Mouse (Mus musculus) kidney, adult 2 months (tissue): Measurements from ENCODE around the gene Prkacb. TPM values are rescaled to one million over a fixed set of nuclear protein-coding genes. Genes with fewer than 3 reads are reported as not detected.

Experiments used
- DNase-seq: peaks from one replicate; pipeline ENCODE4 v3.0.0; 2021
- H3K27ac ChIP-seq: fragments of 200-500 bp; 2 replicates; pipeline ENCODE4 v1.5.1; 2012; ENCODE audit warnings: low read depth, low read length, control low read depth, inconsistent platforms; ENCODE audit not compliant: insufficient read depth
- H3K27me3 ChIP-seq: fragments of 200-500 bp; replicated peaks from 2 replicates; pipeline ENCODE4 v1.6.1; 2012; ENCODE audit warnings: mild to moderate bottlenecking, moderate library complexity, low read length, inconsistent platforms; ENCODE audit not compliant: control insufficient read depth, insufficient read depth
- H3K36me3 ChIP-seq: fragments of 200-500 bp; 2 replicates; pipeline ENCODE4 v1.6.1; 2012; ENCODE audit warnings: mild to moderate bottlenecking, moderate library complexity, low read length, inconsistent platforms; ENCODE audit not compliant: control insufficient read depth, insufficient read depth
- H3K4me1 ChIP-seq: fragments of 200-500 bp; 2 replicates; pipeline ENCODE4 v1.6.1; 2011; ENCODE audit warnings: low read length; ENCODE audit not compliant: control insufficient read depth, insufficient read depth
- H3K4me3 ChIP-seq: fragments of 200-500 bp; 2 replicates; pipeline ENCODE4 v1.5.1; 2011; ENCODE audit warnings: mild to moderate bottlenecking, low read depth, low read length, control low read depth; ENCODE audit not compliant: insufficient read depth
- CTCF ChIP-seq: fragments of 200-500 bp; conservative IDR thresholded peaks from 2 replicates; pipeline ENCODE4 v1.5.1; 2011; ENCODE audit warnings: low read depth, mild to moderate bottlenecking, control low read depth, low read length, moderate library complexity, mixed read lengths; ENCODE audit not compliant: insufficient read depth, insufficient read length
- POLR2A ChIP-seq: fragments of 200-500 bp; IDR thresholded peaks from one replicate; pipeline ENCODE4 v1.6.1; 2011; ENCODE audit warnings: low read depth, low read length, control low read depth
- WGBS: fragments of 180-500 bp; shearing (Covaris S2); methylation state at CpG from one replicate; pipeline ENCODE4 v1.1.7; 2018; 5-methylcytosine and 5-hydroxymethylcytosine counted together
- polyA plus RNA-seq: library from polyadenylated mRNA; depleted of rRNA; stranded (reverse); fragments of >200 nt; gene quantifications from 2 replicates; pipeline ENCODE4 v1.2.3, GENCODE M21; 2012

Prkacb gene
- polyA plus RNA-seq, 1 experiment = 23.3 TPM

DNA sequence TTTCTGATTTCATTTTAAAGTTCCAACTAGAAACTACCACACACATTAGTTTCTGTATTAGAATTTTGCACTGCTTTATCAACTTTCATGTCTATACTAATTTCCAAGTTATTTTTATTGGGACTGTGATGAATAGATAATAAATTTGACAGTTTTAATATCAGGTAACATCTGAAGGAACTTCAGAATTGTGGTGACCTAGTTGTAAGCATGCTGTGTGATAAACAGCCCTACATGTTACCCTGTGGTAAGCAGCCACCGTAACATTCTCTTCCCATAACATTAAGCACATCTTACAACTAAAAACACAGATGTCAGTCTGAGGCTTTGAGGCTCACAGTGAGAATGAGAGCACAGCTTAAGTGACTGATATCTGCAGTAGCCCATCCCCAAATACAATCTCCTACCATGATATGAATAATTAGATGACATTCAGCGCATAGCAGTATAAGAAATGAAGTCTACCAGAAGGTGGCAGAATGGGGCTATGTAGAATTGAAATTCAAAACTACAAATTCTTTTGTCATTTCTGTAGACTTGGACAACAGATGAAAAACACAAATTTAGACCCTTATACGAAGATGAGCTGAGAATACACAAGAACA is 20.5 kb downstream of the Prkacb start:
- Histone ChIP-seq H3K27ac (no peak overlapping the region), H3K4me3 (no peak overlapping the region), H3K4me1 (no peaks in the 10 kb centered on the region), H3K27me3 (no peaks in the 10 kb centered on the region), H3K36me3 (no peaks in the 10 kb centered on the region)
- no peak for TF ChIP-seq POLR2A
- TF ChIP-seq CTCF = no peak
- peak; percentile 9 for DNase-seq
- 70% methylated on average over 3 of the region's 3 CpGs for WGBS

DNA sequence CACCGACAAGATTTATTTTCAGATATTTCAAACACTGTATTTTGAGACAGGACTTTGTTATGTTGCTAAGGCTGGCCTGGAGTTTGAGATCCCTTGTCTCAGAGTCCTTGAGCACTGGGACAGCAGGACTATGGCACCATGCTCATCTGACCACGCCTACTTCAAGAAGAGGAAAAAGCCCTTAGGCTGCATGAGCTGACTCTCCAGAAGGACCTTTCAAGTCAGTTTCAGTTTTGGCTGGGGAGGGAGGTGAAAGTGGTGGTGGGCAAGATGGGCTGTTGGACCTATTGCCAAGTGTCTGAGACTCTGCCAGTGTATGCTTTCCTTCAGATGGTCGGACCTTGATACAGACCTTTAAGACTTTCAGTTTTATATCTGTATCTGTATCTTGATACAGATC is 28.6 kb downstream of the Prkacb start:
- H3K4me3 ChIP-seq = no peak overlapping the region
- H3K36me3 ChIP-seq = no peaks in the 10 kb centered on the region
- no peak overlapping the region for H3K27ac ChIP-seq
- no peak for DNase-seq
- H3K27me3 ChIP-seq = no peaks in the 10 kb centered on the region
- TF ChIP-seq POLR2A (no peak), CTCF (no peak)
- WGBS = 63% methylated on average over 3 of the region's 3 CpGs
- H3K4me1 ChIP-seq = peaks cover 13% of the 10 kb centered on the region; the same call in 1 of the 2 replicates

DNA sequence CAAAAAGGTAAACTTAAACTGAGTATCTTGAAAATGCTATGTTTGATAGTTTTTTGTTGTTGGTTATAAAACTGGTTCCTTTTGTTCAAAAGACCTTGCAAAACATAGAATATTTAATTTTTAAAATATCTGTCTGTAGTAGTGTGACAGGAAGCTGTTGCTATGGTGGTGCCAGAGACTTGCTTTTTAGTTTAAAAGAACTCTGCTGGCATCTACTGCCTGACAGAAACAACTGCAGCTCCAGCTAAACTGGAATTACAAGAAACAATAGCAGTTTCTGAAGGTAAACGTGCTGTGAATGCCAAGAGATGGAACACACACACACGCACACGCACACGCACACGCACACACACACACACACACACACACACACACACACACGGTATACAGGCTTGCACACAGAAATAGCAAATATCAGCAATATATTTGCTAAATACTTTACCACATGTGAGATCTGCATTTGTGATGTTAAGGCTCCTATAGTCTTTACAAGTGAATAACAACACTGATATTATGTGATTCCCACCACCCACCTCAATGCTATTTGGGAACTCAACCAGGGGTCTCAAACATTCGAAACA is 29.1 kb downstream of the Prkacb start:
- H3K27me3 ChIP-seq = no peaks in the 10 kb centered on the region
- no peak overlapping the region for H3K27ac ChIP-seq
- H3K4me1 ChIP-seq = peaks cover 17% of the 10 kb centered on the region
- H3K4me3 ChIP-seq = no peak overlapping the region
- H3K36me3 ChIP-seq = no peaks in the 10 kb centered on the region
- peak; percentile 38 for DNase-seq
- TF ChIP-seq POLR2A = no peak
- TF ChIP-seq CTCF = peak; percentile 30; the same call in 1 of the 2 replicates
- WGBS = 69% methylated on average over 7 of the region's 7 CpGs

DNA sequence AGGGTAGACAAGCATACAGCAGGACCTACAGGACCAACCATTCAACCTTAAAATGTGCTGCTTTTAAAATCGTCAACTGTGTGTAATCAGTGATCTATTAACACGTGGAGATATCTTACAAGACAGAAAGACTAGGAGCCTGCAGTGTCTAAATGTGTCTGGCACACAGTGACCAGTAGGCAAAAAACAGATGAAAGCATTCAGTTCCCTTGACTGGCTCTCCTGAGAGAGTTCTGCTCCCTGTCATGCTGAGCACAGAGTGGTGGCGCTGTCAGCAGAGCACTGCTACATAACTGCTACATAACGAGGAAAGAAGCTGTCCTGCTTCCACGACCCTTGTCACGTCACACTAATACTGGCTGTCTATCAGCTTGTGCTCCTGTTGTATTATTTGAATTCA is 30.2 kb downstream of the Prkacb start:
- H3K27me3 ChIP-seq = no peaks in the 10 kb centered on the region
- WGBS = 36% methylated on average over 6 of the region's 6 CpGs
- peak; percentile 79 for DNase-seq
- H3K4me1 ChIP-seq = peaks cover 18% of the 10 kb centered on the region
- H3K27ac ChIP-seq = no peak overlapping the region
- no peak overlapping the region for H3K4me3 ChIP-seq
- H3K36me3 ChIP-seq = no peaks in the 10 kb centered on the region
- TF ChIP-seq CTCF (no peak), POLR2A (no peak)

DNA sequence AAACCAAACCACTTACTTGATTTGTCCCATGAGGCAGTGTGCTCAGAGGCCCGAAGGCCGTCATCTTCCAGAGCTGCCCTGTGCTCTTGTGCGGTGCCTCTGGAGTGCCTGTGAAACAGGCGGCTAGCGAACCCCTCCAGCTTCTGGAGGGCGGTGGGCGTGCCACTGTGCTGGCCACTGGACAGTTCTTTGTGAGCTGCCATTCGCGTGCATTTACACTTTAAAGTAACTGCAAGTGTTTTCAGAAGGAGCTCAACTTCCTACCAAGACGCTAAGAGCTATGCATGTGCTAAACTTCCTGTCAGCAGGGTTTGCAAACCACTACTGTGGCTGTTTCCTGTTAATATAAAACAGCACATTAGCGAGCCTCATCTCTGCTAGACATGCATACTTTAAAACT is 31.7 kb downstream of the Prkacb start:
- WGBS = 2% methylated on average over 11 of the region's 11 CpGs
- peak overlapping the region; percentile 57 for H3K4me3 ChIP-seq
- peak; percentile 61 for DNase-seq
- peaks cover 18% of the 10 kb centered on the region for H3K4me1 ChIP-seq
- no peak for TF ChIP-seq CTCF
- no peak for TF ChIP-seq POLR2A
- peak overlapping the region; percentile 79 for H3K27ac ChIP-seq
- no peaks in the 10 kb centered on the region for H3K27me3 ChIP-seq
- no peaks in the 10 kb centered on the region for H3K36me3 ChIP-seq

DNA sequence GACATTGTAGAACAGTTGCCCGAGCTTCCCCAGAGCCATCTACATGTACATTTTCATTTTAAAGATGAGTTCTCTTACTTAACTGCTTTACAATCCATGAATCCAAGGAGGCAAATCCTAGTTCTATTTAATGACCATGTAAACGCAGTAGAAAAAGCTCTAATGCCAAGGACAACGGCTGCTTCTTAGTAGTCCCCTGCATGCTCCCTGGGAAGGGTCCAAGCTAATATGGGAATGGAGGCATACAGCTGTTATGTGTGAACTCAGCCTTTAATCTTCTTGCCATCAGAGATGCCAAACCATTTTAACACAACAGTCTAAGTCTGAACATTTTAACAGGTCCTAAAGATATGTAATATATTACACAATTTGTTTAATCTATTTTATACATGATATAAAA is 32.5 kb downstream of the Prkacb start:
- no peak overlapping the region for H3K4me3 ChIP-seq

DNA sequence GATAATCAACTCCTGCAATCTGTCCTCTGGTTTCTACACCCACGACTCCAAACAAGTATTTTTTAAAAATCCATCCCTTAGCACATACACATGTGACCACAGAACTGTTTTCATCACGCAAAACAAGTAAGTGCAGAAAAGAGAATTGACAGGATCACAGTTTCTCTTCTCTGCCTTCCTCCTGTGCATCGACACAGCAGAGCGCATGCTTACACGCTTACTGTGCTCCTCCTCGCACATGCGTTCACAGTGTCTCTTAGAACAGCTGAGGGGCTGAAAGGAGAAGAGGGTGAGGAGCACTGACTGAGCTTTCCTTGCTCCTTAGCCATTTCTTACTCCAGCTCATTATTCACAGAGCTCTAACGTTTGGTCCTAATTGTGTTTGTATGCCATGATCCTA is 33.9 kb downstream of the Prkacb start:
- Histone ChIP-seq H3K4me3 (no peak overlapping the region), H3K4me1 (peaks cover 16% of the 10 kb centered on the region), H3K27ac (no peak overlapping the region; the same call in 1 of the 2 replicates), H3K36me3 (no peaks in the 10 kb centered on the region), H3K27me3 (no peaks in the 10 kb centered on the region)
- DNase-seq = no peak
- no peak for TF ChIP-seq POLR2A
- TF ChIP-seq CTCF = no peak
- WGBS = 77% methylated on average over 8 of the region's 8 CpGs

More for the DNA sequence above, 32.5 kb downstream of the Prkacb start:
- 79% methylated on average over 3 of the region's 3 CpGs for WGBS
- Histone ChIP-seq H3K27ac (no peak overlapping the region), H3K4me1 (peaks cover 18% of the 10 kb centered on the region), H3K27me3 (no peaks in the 10 kb centered on the region), H3K36me3 (no peaks in the 10 kb centered on the region)
- DNase-seq = no peak
- TF ChIP-seq CTCF = no peak
- TF ChIP-seq POLR2A = no peak
